In genomic region chr6:53147478-53147877, GRCm38 (mm10) we compare ENCODE assay signal across 14 mouse cellular contexts.
"Had no signal": no experiment of that assay in that cellular context is flagged by ENCODE, and none has a peak within 500 bp of the region (broad histone marks: within the 10 kb centered on the region; RNA-seq: fewer than 3 reads in every experiment).

No protein-coding gene starts in this region.

- ATAC-seq: intestine, postnatal 0 days; midbrain, embryonic 13.5 days; midbrain, embryonic 16.5 days had no signal

- H3K4me2 ChIP-seq: liver, embryonic 13.5 days; midbrain, embryonic 13.5 days; neural tube, embryonic 13.5 days had no signal

- H3K36me3 ChIP-seq: liver, embryonic 13.5 days; midbrain, embryonic 13.5 days; neural tube, embryonic 13.5 days had no signal

- H3K4me1 ChIP-seq: liver, embryonic 13.5 days; neural tube, embryonic 13.5 days had no signal

- H3K4me3 ChIP-seq: liver, embryonic 13.5 days; midbrain, embryonic 13.5 days; myocyte; neural tube, embryonic 13.5 days had no signal

- H3K27me3 ChIP-seq: liver, embryonic 13.5 days; neural tube, embryonic 13.5 days had no signal

- H3K27ac ChIP-seq: kidney, postnatal 0 days; liver, embryonic 13.5 days; midbrain, embryonic 13.5 days; neural tube, embryonic 13.5 days had no signal

- H3K9me3 ChIP-seq: liver, embryonic 13.5 days; midbrain, embryonic 13.5 days; neural tube, embryonic 13.5 days had no signal

- DNase-seq: kidney, adult 2 months; kidney, postnatal 36 days; layer of hippocampus, postnatal 36 days; liver, embryonic 13.5 days; lung, adult 2 months; lung, postnatal 14 days; lung, postnatal 4 days; thymus, postnatal 25 days had no signal

- H3K9ac ChIP-seq: liver, embryonic 13.5 days; midbrain, embryonic 13.5 days; neural tube, embryonic 13.5 days had no signal
